Mouse (Mus musculus): ENCODE measurements around the gene Naa35.

Naa35 gene

DNA sequence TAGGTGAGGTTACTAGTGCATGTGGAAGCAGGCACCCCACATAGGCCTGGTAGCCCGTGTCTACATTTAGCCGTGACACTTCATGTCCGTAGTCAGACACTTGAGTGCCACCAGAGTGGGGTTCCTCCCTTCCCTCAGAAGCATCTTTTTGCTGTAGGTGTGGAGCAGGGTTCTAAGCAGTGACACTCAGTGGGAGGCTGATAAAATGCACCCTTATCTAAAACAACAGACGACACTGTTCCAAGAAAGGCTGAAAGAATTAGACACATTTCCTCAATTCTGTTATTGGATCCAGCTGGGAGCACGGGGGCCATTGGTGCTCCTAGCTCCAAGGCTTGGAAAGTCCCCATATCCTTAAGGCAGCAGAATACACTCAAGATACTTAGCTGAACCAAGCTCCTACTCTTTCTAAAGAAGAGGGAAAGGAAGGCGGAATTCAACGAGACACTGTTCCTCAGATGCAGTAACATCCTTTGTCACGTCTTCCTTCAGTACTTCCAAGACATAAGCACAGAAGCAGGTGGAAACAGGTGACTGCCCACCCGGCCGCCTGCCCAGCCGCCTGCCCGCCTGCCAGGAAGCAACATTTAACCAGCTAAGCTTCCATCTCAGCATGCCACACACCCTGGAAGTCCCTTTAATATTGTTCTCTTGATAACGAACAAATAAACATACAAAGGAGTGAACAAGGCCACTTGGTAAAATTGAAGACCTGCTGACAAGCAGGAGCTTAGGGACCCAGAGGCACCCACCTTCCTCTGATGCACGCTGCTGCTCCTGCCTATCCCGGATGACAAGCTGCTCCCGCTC, 54.5 kb downstream of the Naa35 start:
- DNase-seq (ENCODE audit: low spot score in 2 of 2) = no peak

DNA sequence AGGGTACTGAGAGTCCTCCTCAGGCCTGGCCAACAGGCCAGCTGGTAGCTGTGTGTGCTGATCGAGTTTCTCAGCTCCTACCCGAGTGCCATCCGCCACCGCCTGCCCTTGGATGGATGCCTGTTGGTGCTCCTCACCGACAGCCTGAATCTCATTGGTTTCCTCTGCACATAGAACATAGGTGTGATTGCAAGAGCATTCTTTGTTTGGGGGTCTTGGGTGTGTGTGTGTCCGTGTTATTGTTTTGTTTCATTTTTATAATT, 55.0 kb downstream of the Naa35 start:
- DNase-seq (ENCODE audit: low spot score in 2 of 2) = no peak

- no peak for DNase-seq (ENCODE audit: low spot score in 2 of 2)
These were observed 57.8 kb downstream of the Naa35 start for GRCm38 (mm10) chr13:59642818-59643217.

GRCm38 (mm10) chr13:59645491-59645890, 60.4 kb downstream of the Naa35 start:
- no peak for DNase-seq (ENCODE audit: low spot score in 2 of 2)

GRCm38 (mm10) chr13:59646674-59647244, 61.7 kb downstream of the Naa35 start:
- no peak for DNase-seq (ENCODE audit: low spot score in 2 of 2)

GRCm38 (mm10) chr13:59647484-59647883, 62.4 kb downstream of the Naa35 start:
- no peak for DNase-seq (ENCODE audit: low spot score in 2 of 2)

GRCm38 (mm10) chr13:59648598-59648997, 63.5 kb downstream of the Naa35 start:
- DNase-seq (ENCODE audit: low spot score in 2 of 2) = no peak

DNA sequence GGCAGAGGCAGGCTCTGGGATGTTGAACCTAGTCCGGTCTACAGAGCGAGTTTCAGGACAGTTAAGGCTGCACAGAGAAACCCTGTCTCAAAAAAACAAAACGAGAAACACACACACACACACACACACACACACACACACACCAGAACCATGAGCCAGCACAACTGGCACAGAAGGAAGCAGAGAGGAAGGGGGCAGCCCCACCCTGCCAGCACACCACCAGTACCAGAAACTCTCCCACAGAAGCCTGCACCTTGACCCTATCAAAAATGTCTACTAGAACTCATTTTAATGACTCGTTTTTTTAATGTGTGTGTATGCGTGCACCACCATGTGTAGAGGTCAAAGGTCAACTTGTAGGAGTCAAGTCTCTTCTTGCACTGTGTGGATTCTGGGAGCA, 64.7 kb downstream of the Naa35 start:
- no peak for DNase-seq (ENCODE audit: low spot score in 2 of 2)

- no peak for DNase-seq (ENCODE audit: low spot score in 2 of 2)
These were observed 67.6 kb downstream of the Naa35 start for GRCm38 (mm10) chr13:59652651-59653050.

- no peak for DNase-seq (ENCODE audit: low spot score in 2 of 2)
These were observed 68.1 kb downstream of the Naa35 start for GRCm38 (mm10) chr13:59653136-59653535.

- no peak for DNase-seq (ENCODE audit: low spot score in 2 of 2)
These were observed 69.4 kb downstream of the Naa35 start for GRCm38 (mm10) chr13:59654465-59654864.

DNA sequence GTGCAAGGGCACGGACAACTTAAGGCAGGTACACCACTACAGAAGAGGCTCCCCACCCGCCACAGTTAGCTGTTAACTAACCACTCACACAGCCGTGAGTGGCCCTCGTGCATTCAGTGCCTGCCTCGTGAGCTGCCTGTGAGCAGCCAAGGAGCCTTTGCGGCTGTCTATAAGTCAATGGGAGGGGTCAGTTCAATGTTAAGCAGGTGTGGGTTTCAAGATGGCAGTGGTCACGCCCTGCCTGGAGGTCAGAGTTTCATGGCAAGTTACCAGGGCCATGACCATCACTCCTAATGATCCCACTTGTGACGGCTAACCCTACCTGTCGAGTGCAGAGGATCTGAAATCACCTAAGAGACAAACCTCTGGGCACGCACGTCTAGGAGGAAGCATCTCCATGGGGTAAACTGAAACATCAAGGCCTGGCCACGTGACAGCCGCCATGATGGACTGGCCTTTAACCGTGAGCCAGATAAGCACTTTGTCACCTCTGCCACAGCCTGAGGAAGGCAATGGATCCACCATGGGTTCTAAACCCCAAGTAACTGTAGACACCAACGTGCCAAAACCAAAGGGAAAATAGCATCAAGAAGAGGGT, 70.8 kb downstream of the Naa35 start:
- no peak for DNase-seq (ENCODE audit: low spot score in 2 of 2)

DNA sequence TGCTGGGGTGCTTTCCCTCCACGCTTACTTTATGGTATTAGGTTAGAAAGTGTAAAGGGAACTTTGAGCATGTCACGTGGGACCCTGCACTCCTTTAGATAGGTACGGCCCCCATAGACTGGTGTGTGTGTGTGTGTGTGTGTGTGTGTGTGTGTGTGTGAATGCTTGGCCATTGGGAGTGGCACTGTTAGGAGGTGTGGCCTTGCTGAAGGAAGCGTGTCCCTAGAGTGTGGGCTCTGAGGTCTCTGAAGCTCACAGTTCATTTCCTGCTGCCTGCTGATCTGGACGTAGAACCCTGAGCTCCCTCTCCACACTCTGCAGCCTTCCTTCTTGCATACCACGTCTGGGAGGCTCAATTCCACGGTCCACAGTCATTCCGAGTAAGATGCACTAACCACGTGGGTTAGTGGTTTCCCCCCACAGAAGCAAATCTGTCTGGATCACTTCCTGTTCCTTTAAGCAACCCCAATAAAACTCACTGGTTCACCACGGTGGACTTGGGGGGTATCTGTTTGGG, 71.3 kb downstream of the Naa35 start:
- no peak for DNase-seq (ENCODE audit: low spot score in 2 of 2)

DNA sequence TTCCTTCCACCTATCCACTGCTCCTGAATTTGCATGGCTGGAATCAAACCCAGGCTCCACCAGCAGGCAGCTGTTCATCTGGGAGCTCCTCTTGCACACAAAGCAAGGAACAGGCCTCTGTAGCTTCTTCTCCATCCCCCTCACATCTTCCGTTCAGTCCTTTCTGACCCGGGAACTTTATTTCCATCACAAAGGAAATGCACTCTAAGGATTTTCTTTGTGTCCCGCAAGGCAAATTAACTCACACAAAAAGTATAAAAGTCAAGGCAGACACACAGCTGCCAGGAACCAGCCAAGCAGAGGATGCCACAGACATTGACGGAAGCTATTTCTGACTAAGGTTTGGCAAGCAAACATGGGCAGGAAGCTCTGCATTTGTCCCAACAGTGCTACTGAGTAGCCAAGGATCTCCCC, 71.9 kb downstream of the Naa35 start:
- DNase-seq (ENCODE audit: low spot score in 2 of 2) = no peak

GRCm38 (mm10) chr13:59657781-59658180, 72.7 kb downstream of the Naa35 start:
- DNase-seq (ENCODE audit: low spot score in 2 of 2) = no peak

DNA sequence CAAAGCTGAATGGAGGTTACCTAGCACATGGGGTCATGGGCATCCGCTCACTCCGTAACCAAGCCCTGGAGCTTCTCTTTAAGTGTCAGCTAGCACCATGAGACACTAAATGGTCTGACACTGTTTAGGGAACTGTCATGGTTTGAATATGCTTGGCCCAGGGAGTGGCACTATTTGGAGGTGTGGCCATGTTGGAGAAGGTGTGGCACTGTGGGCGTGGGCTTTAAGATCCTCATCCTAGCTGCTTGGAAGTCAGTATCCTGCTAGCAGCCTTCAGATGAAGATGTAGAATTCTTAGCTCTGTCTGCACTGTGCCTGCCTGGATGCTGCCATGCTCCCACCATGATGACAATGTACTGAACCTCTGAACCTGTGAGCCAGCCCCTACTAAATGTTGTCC, 75.3 kb downstream of the Naa35 start:
- no peak for DNase-seq (ENCODE audit: low spot score in 2 of 2)

GRCm38 (mm10) chr13:59661387-59661786, 76.3 kb downstream of the Naa35 start:
- DNase-seq (ENCODE audit: low spot score in 2 of 2) = no peak

- DNase-seq (ENCODE audit: low spot score in 2 of 2) = no peak
These were observed 76.9 kb downstream of the Naa35 start for GRCm38 (mm10) chr13:59661966-59662365.

DNA sequence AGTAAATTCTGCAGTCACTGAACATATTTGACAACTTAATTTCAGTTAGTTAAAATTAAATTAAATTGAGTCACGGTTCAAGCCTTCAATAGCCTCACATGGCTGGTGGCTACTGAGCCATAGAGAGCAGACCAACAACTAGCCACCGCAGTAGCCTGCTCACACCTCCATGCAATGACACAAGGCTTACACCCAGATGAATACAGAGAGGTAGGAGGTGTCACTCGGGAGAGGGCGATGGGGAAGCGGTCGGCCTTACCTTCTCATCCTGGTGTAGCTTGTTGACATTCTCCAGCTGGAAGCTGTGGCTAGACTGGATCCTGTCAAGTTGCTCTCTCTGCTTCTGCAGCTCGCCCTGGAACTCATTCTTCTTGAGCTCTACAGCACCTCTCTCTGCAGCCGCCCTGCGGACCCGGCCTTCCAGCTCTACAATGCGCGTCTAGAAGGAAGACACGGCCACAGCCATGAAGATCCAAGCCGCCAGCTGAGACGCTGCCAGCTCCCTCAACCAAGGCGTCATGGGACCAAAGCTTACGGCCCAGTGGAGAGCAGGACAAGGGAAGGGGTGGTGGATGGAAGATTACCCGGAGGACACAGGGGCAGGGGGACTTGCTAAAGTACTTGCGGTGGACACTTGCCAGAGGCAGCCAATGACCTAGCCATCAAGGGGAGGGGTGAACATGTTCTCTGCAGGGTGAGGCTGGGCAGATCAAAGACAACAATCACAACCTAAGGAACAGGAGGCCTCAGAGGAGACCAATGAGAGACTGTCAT, 79.1 kb downstream of the Naa35 start:
- no peak for DNase-seq (ENCODE audit: low spot score in 2 of 2)

DNA sequence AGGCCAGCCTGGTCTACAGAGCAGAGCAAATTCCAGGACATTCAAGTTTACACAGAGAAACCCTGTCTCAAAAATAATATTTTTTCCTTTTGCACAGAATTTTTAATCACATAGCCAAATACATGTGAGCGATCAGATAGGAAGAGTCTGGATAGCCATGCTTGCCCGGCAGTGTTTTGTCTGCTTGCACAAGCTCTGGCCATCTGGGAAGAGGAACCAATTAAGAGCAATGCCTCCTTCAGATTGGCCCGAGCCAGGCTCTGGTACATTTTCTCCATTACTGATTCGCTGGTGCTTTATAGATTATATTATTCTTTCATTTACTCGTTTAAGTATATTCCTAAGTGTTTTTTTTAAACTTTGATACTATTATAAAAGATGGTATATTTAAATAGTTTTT, 82.7 kb downstream of the Naa35 start:
- DNase-seq (ENCODE audit: low spot score in 2 of 2) = no peak

DNA sequence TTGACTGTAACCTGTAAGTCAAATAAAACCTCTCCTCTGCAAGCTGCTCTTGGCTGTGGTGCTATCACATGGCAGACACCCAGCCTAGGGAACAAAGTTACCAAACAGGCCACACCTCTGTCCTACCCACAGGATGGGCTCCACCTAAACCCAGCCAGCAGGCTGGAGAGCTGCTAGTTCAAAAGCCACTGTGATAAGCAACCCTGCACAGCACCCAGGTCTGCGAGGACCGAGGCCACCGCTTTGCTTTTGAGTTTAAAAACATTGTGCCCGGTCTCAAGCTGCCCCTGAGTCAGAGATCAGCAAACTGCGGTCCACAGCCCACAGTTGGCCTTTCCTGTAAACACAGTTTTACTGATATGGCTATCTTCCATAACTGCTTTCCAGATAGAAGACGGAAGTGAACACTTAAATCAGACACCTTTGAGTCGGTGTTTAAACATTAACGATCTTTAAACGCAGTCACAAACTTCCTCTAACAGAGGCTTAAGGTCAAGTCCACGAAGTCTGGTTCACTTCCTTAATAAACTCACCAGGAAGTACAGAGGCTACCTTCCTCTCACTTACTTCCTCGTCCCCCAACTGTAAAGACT, 83.5 kb downstream of the Naa35 start:
- DNase-seq (ENCODE audit: low spot score in 2 of 2) = no peak

GRCm38 (mm10) chr13:59669946-59670345, 84.9 kb downstream of the Naa35 start:
- no peak for DNase-seq (ENCODE audit: low spot score in 2 of 2)

Measured in cerebellum, postnatal 4 days (tissue).